In the genomic region with DNA sequence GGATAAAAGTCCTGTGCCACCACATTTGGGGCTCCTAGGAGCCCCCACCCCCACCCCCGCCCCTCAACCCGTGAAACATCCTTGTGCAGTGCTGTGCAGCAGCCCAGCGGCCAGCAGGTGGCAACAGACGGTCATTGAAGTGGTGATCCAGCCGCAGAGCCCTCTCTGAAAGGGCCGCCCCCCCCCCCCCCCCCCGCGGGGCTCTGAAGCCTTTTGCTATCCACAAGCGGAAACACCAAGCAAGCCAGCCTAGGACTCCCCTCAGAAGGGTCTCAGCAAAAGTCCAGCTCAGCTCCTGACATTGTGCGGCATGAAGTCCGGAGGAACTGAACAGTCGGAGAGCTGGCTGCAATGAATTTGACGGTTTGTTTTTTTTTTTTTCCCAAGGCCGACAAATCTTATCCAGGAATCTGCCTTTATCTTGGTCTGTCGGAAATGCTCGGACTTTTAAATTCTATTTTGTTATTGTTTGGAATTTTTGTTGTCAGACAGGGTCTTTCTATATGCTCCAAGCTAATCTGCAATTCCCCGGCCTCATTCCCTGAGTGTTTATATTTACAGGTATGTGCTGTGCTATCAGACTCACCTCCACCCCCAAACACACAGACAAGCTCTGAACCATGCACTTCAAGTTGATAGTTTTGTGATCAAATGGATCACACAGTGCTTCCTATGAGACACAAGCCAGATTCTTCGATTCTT, we compare ENCODE assay signal across 9 mouse cellular contexts. TPM values are rescaled to one million over a fixed set of nuclear protein-coding genes. Genes with fewer than 3 reads are reported as not detected.
DNase-seq lines count a peak whose midpoint lies in the region; ATAC-seq and TF ChIP-seq lines count a peak whose summit lies in the region.
"Had no signal": no experiment of that assay in that cellular context is flagged by ENCODE, and none has a peak within 500 bp of the region (broad histone marks: within the 10 kb centered on the region; RNA-seq: fewer than 3 reads in every experiment).

No protein-coding gene starts in this region.

- intact Hi-C loops in heart, postnatal 25 days (cut with DNase I), result loop anchor here (2.0 to 5.0 kb wide), 3 partner anchors 163 to 1088 kb away; no protein-coding TSS in a partner anchor

- peak overlapping the region; percentile 66 for H3K4me2 ChIP-seq in forebrain, embryonic 13.5 days

- peaks cover 4% of the 10 kb centered on the region; the same call in 1 of the 2 replicates for H3K27me3 ChIP-seq in forebrain, embryonic 13.5 days

- peak; percentile 82 for TF ChIP-seq CTCF in layer of hippocampus, adult 2 months (conservative IDR thresholded peaks at IDR 0.05)

- H3K4me3 ChIP-seq in ES-E14 (ENCODE audit: insufficient read depth in 1 of 2, low read depth in 1 of 2, low read length in 2 of 2, poor library complexity in 1 of 2, severe bottlenecking in 1 of 2), result peak overlapping the region; percentile 39 to 60
- H3K4me3 ChIP-seq in forebrain, embryonic 13.5 days, result peak overlapping the region; percentile 39
- H3K4me3 ChIP-seq in layer of hippocampus, adult 2 months, result peak overlapping the region; percentile 59

- peak; percentile 84 for ATAC-seq in forebrain, embryonic 13.5 days

- no peaks in the 10 kb centered on the region for H3K9me3 ChIP-seq in ES-E14 (ENCODE audit: control insufficient read depth, insufficient read depth, low read depth, low read length)
- H3K9me3 ChIP-seq in forebrain, embryonic 13.5 days (replicated peaks), result no peaks in the 10 kb centered on the region

- H3K9ac ChIP-seq in ES-E14 (ENCODE audit: insufficient read depth, low read depth, low read length, poor library complexity, severe bottlenecking), result peak overlapping the region; percentile 47; the same call in 1 of the 2 replicates
- peak overlapping the region; percentile 49 for H3K9ac ChIP-seq in forebrain, embryonic 13.5 days

- H3K36me3 ChIP-seq in ES-E14 (ENCODE audit: control insufficient read depth, insufficient read depth, low read length, poor library complexity, severe bottlenecking), result no peaks in the 10 kb centered on the region
- H3K36me3 ChIP-seq in forebrain, embryonic 13.5 days (ENCODE audit: poor library complexity, severe bottlenecking), result no peaks in the 10 kb centered on the region

- peak; percentile 43 for DNase-seq in ES-E14 (ENCODE audit: low read depth, low spot score)
- DNase-seq in c-Kit-positive CD71-negative TER-119-negative erythroid progenitor cells, embryonic 14.5 days (ENCODE audit: low read depth), result peak; percentile 50
- DNase-seq in heart, postnatal 25 days (ENCODE audit: low spot score), result peak; percentile 56
- peak; percentile 69 to 81 for DNase-seq in layer of hippocampus, adult 2 months (ENCODE audit: low spot score in 2 of 2)
- DNase-seq in lung, postnatal 14 days, result peak; percentile 85
- DNase-seq in retina, embryonic 14.5 days (ENCODE audit: low spot score), result peak; percentile 88
- DNase-seq in urinary bladder, postnatal 25 days (ENCODE audit: low spot score), result peak; percentile 68

- in situ Hi-C loops in ES-E14 (cut with MboI; ENCODE audit: low sequenced_read_pairs in 2 of 2, unreplicated experiment in 2 of 2), result no loop called here

- 2% methylated on average over 17 of the region's 18 CpGs for WGBS in forebrain, embryonic 13.5 days

- 0 out of 4 replicates have a peak, but pooled peaks cover 0 to 6% of the 10 kb centered on the region in 2 experiments for H3K4me1 ChIP-seq in ES-E14 (ENCODE audit: control insufficient read depth in 2 of 2, insufficient read depth in 2 of 2, low read length in 2 of 2, poor library complexity in 1 of 2)
- H3K4me1 ChIP-seq in forebrain, embryonic 13.5 days, result peaks cover 8% of the 10 kb centered on the region; the same call in 1 of the 2 replicates

- no peak overlapping the region for H3K27ac ChIP-seq in ES-E14 (ENCODE audit: insufficient read depth, low read depth, low read length, poor library complexity, severe bottlenecking)
- H3K27ac ChIP-seq in forebrain, embryonic 13.5 days, result no peak overlapping the region
- H3K27ac ChIP-seq in layer of hippocampus, adult 2 months, result peak overlapping the region; percentile 92

TF ChIP-seq in ES-E14, 5 proteins besides CTCF, POLR2A, EP300 and RAD21:
- TF ChIP-seq HCFC1 (IDR thresholded peaks at IDR 0.05; ENCODE audit: borderline replicate concordance, insufficient read depth, low read length) (no peak), MAFK (IDR thresholded peaks at IDR 0.05; ENCODE audit: insufficient read depth, low read depth, low read length) (no peak), ZC3H11A (IDR thresholded peaks at IDR 0.05; ENCODE audit: borderline replicate concordance, low read depth, low read length) (0 out of 2 replicates have a peak, but pooled peaks have one; percentile 31)

RNA-seq across cellular contexts. Expression of a gene that starts 4.7 kb away (rescaled TPM):
- total RNA-seq in ES-E14 (2012; rRNA removed), result 0.13 and 0.16 TPM in 2 replicates
- 0.11 and 0.27 TPM in 2 replicates for polyA plus RNA-seq in forebrain, embryonic 13.5 days (2015; fragmentation: Nextera tagmentation; extraction: Ambion mirVana)
- total RNA-seq in heart, postnatal 25 days (2021), result under 1 TPM in 1 of 2 experiments, not detected in 1; 0.06 TPM
- total RNA-seq in layer of hippocampus, adult 2 months (2021), result under 1 TPM; 0.42 to 0.54 TPM
- polyA plus RNA-seq: large intestine, adult 2 months had no signal

RNA-seq across cellular contexts. Expression of a gene that starts 55.3 kb away (rescaled TPM):
- 0.95 and 1.2 TPM in 2 replicates for total RNA-seq in ES-E14 (2012; rRNA removed)
- polyA plus RNA-seq in forebrain, embryonic 13.5 days (2015; fragmentation: Nextera tagmentation; extraction: Ambion mirVana), result 2.4 and 2.8 TPM in 2 replicates
- total RNA-seq in heart, postnatal 25 days (2021), result 10 to 100 TPM; 14.0 to 16.7 TPM
- total RNA-seq in layer of hippocampus, adult 2 months (2021), result 1 to 10 TPM; 8.1 to 10.0 TPM
